Mouse (Mus musculus) lung, embryonic 14.5 days (tissue): ENCODE measurements around the gene Edem1. TPM values are rescaled to one million over a fixed set of nuclear protein-coding genes. Genes with fewer than 3 reads are reported as not detected.
"Not testable (repeated sequence)": the region's sequence is repeated elsewhere in the genome, so short reads cannot be mapped to it uniquely, and the experiment has no call there.

ENCODE experiments used
- ATAC-seq: fragments of 200-750 bp; cut with Nextera tagmentation; 2 replicates; pipeline ENCODE4 v1.8.0; 2017; ENCODE audit warnings: mild to moderate bottlenecking, moderate TSS enrichment, moderate library complexity; ENCODE audit not compliant: insufficient read depth
- DNase-seq: peaks from one replicate; pipeline ENCODE4 v3.0.0-alpha.2; 2015
- H3K27ac ChIP-seq: fragments of 300-500 bp; sonication (generic); 2 replicates; pipeline ENCODE4 v1.5.1; 2014; ENCODE audit warnings: low read depth, mild to moderate bottlenecking, moderate library complexity
- H3K27me3 ChIP-seq: fragments of 300-500 bp; sonication (generic); 2 replicates; pipeline ENCODE4 v1.6.1; 2014; ENCODE audit warnings: low read length, control low read depth; ENCODE audit not compliant: insufficient read depth
- H3K36me3 ChIP-seq: fragments of 300-500 bp; sonication (generic); 2 replicates; pipeline ENCODE4 v1.6.1; 2014; ENCODE audit warnings: control low read depth; ENCODE audit not compliant: insufficient read depth
- H3K4me1 ChIP-seq: fragments of 300-500 bp; sonication (generic); 2 replicates; pipeline ENCODE4 v1.6.1; 2014; ENCODE audit warnings: antibody characterized with exemption, control low read depth; ENCODE audit not compliant: insufficient read depth
- H3K4me2 ChIP-seq: fragments of 300-500 bp; sonication (generic); 2 replicates; pipeline ENCODE4 v1.6.1; 2014; ENCODE audit warnings: mild to moderate bottlenecking
- H3K4me3 ChIP-seq: fragments of 300-500 bp; sonication (generic); 2 replicates; pipeline ENCODE4 v1.5.1; 2014; ENCODE audit warnings: low read depth, low read length
- H3K9ac ChIP-seq: fragments of 300-500 bp; sonication (generic); 2 replicates; pipeline ENCODE4 v1.6.1; 2014
- H3K9me3 ChIP-seq: fragments of 300-500 bp; sonication (generic); 2 replicates; pipeline ENCODE4 v1.6.1; 2016; ENCODE audit warnings: low read depth, low read length, control low read depth
- CTCF ChIP-seq: IDR thresholded peaks from 2 replicates; pipeline ENCODE4 v1.5.1; 2016; ENCODE audit warnings: antibody characterized with exemption, low read depth
- WGBS: fragments of 180-500 bp; shearing (Covaris S2); extraction: QIAGEN DNeasy Blood & Tissue Kit; methylation state at CpG from one replicate; pipeline ENCODE4 v1.1.7; 2014; 5-methylcytosine and 5-hydroxymethylcytosine counted together
- polyA plus RNA-seq: library from polyadenylated mRNA; unstranded; fragments of >200 nt; fragmentation: Nextera tagmentation; extraction: Ambion mirVana; gene quantifications from 2 replicates; pipeline ENCODE4 v1.2.1, GENCODE M21; 2014

Edem1 gene
- polyA plus RNA-seq, 1 experiment from 2014 or later = 41.5 TPM

DNA sequence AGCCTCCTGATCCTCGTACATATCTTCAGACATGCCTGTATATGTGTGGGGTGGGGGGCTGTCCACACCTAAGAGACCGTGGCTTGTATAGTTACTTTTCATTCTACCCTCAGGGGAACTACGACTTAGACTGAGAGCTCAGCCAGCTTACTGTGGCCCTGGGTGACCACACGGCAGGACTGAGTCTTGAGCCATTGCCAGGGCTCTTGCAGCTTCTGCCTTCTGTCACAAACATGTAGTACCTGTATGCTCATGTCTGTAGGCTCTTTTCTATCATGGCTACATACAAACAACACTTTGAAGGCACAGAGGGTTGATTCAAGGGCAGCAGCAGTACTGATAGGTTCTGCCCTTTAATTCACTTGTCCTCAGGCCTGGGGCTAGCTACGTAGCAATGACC lies 24.5 kb downstream of the Edem1 start:
- Histone ChIP-seq H3K4me2 (no peak overlapping the region), H3K4me3 (no peak overlapping the region), H3K4me1 (no peaks in the 10 kb centered on the region), H3K36me3 (peaks cover 71% of the 10 kb centered on the region), H3K9ac (no peak overlapping the region), H3K9me3 (no peaks in the 10 kb centered on the region), H3K27ac (no peak overlapping the region), H3K27me3 (no peaks in the 10 kb centered on the region)
- DNase-seq (no peak), ATAC-seq (no peak)
- WGBS = 87% methylated on average over 5 of the region's 5 CpGs
- no peak for TF ChIP-seq CTCF

- Histone ChIP-seq H3K4me3 (no peak overlapping the region), H3K27me3 (no peaks in the 10 kb centered on the region), H3K36me3 (peaks cover 36% of the 10 kb centered on the region), H3K27ac (no peak overlapping the region), H3K9ac (no peak overlapping the region), H3K9me3 (peaks cover 6% of the 10 kb centered on the region; the same call in 1 of the 2 replicates), H3K4me2 (no peak overlapping the region), H3K4me1 (no peaks in the 10 kb centered on the region)
- 93% methylated on average over 9 of the region's 9 CpGs for WGBS
- DNase-seq = no peak
- no peak for TF ChIP-seq CTCF
- no peak for ATAC-seq
These were observed 30.1 kb downstream of the Edem1 start for GRCm38 (mm10) chr6:108858583-108858982.

DNA sequence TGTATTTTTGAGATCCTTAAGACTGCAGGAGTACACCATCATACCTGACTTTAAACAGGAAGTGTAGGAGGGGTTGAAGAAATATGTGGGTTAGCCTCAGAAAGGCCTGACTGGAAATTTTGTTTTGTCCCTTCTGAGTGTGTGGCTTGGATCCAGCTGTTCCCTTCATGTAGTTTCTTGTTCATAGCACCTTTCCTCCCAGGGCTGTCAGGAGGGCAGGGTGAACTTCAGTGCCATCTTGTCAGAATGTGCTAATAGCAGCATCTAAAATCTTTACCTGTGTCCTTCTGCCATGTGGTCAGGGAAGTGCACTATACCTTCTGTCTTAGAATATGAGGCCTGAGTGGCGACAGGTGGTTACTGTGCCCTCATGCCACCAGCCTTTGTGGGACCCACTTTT lies 32.8 kb downstream of the Edem1 start:
- Histone ChIP-seq H3K9me3 (peaks cover 6% of the 10 kb centered on the region; the same call in 1 of the 2 replicates), H3K9ac (no peak overlapping the region), H3K27ac (no peak overlapping the region), H3K27me3 (no peaks in the 10 kb centered on the region), H3K4me2 (no peak overlapping the region), H3K4me1 (no peaks in the 10 kb centered on the region), H3K36me3 (peaks cover 15% of the 10 kb centered on the region; the same call in 1 of the 2 replicates), H3K4me3 (no peak overlapping the region)
- WGBS = 93% methylated on average over 1 of the region's 1 CpGs
- DNase-seq (no peak), ATAC-seq (no peak)
- TF ChIP-seq CTCF = no peak

DNA sequence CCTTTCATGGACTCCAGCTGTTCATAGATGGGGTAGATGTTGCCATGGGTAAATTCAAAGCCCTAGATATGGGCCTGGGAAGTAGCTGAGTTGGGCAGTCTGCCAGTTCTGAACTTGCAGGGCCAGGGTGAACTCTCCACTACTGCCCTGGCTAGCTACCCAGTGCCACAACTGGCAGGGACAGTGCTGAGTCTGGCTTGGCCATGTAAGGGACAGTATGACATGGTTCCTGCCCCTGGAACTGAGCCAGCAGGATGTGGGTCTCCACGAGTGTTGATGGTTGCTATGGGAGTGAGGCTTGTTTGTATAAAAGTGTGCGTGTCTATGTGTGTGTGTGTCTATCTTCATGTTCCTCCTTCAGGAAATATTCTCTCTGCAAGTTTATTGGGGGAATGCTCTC lies 34.1 kb downstream of the Edem1 start:
- peak; percentile 13 for DNase-seq
- 53% methylated on average over 2 of the region's 2 CpGs for WGBS
- Histone ChIP-seq H3K4me2 (no peak overlapping the region), H3K4me3 (no peak overlapping the region), H3K4me1 (no peaks in the 10 kb centered on the region), H3K9me3 (peaks cover 6% of the 10 kb centered on the region; the same call in 1 of the 2 replicates), H3K27ac (no peak overlapping the region), H3K36me3 (peaks cover 11% of the 10 kb centered on the region; the same call in 1 of the 2 replicates), H3K27me3 (no peaks in the 10 kb centered on the region), H3K9ac (no peak overlapping the region)
- ATAC-seq = peak; percentile 62; the same call in 1 of the 2 replicates
- no peak for TF ChIP-seq CTCF

DNA sequence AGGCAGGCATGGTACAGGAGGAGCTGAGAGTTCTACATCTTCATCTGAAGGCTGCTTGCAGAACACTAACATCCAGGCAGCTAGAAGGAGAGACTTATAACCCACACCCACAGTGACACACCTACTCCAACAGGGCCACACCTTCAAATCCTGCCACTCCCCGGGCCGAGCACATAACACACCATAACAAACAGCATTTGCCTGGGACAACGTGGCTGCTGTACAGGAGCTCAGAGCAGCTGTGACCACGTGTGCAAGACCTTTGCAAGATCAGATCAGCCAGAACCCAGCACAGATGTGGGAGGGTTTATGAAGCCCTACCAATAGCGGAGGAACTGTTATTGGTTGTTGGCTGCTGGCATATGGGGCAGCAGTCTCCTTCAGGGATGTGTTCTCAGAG lies 37.9 kb downstream of the Edem1 start:
- DNase-seq (no peak), ATAC-seq (no peak)
- H3K4me1 ChIP-seq = no peaks in the 10 kb centered on the region
- whole genome bisulfite sequencing = 66% methylated on average over 5 of the region's 5 CpGs
- H3K9ac ChIP-seq = no peak overlapping the region
- H3K36me3 ChIP-seq = no peaks in the 10 kb centered on the region
- peaks cover 6% of the 10 kb centered on the region; the same call in 1 of the 2 replicates for H3K9me3 ChIP-seq
- no peak for TF ChIP-seq CTCF
- H3K4me3 ChIP-seq = no peak overlapping the region
- no peak overlapping the region for H3K4me2 ChIP-seq
- no peaks in the 10 kb centered on the region for H3K27me3 ChIP-seq
- no peak overlapping the region for H3K27ac ChIP-seq

- not testable (repeated sequence) for H3K4me1 ChIP-seq
These were observed 40.6 kb downstream of the Edem1 start for GRCm38 (mm10) chr6:108869031-108869430.

DNA sequence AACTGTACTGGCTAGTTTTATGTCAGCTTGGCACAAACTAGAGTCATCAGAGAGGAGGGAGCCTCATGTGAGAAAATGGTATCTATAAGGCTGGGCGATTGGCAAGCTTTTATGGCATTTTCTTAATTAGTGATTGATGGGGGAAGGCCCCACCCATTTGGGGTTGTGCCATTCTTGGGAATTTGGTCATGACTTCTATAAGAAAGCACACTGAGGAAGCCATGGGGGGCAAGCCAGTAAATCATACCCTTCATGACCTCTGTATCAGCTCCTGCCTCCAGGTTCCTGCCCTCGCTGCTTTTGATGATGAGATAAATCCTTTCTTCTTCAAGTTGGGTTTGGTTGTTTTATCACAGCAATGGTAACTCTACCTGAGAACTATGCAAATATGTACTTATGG lies 42.0 kb downstream of the Edem1 start:
- Histone ChIP-seq H3K27me3 (no peaks in the 10 kb centered on the region), H3K9me3 (no peaks in the 10 kb centered on the region), H3K36me3 (no peaks in the 10 kb centered on the region), H3K4me3 (no peak overlapping the region), H3K9ac (no peak overlapping the region), H3K4me2 (no peak overlapping the region), H3K27ac (no peak overlapping the region), H3K4me1 (no peaks in the 10 kb centered on the region)
- ATAC-seq (no peak), DNase-seq (no peak)
- no peak for TF ChIP-seq CTCF
- WGBS = 78% methylated on average over 2 of the region's 2 CpGs

More at GRCm38 (mm10) chr6:108869031-108869430, 40.6 kb downstream of the Edem1 start:
- not testable (repeated sequence) for H3K9me3 ChIP-seq, H3K36me3 ChIP-seq, H3K4me2 ChIP-seq, H3K27me3 ChIP-seq, H3K27ac ChIP-seq, H3K9ac ChIP-seq, H3K4me3 ChIP-seq, ATAC-seq, DNase-seq
- 44% methylated on average over 2 of the region's 2 CpGs for WGBS

GRCm38 (mm10) chr6:108871251-108871650 lies 42.8 kb downstream of the Edem1 start:
- Histone ChIP-seq H3K4me3 (no peak overlapping the region), H3K27ac (no peak overlapping the region), H3K27me3 (no peaks in the 10 kb centered on the region), H3K36me3 (no peaks in the 10 kb centered on the region), H3K9me3 (no peaks in the 10 kb centered on the region), H3K4me2 (no peak overlapping the region), H3K9ac (no peak overlapping the region), H3K4me1 (no peaks in the 10 kb centered on the region)
- 83% methylated on average over 4 of the region's 4 CpGs for WGBS
- no peak for ATAC-seq
- no peak for DNase-seq
- no peak for TF ChIP-seq CTCF
